Mouse (Mus musculus) ES-Bruce4 (cell line): ENCODE data around the gene Dlgap1. TPM values are rescaled to one million over a fixed set of nuclear protein-coding genes. Genes with fewer than 3 reads are reported as not detected.

ENCODE experiments used
- H3K27ac ChIP-seq: 2 replicates; pipeline ENCODE4 v1.5.1; 2012; ENCODE audit warnings: low read length, inconsistent platforms; ENCODE audit not compliant: insufficient read depth
- H3K27me3 ChIP-seq: 2 replicates; pipeline ENCODE4 v1.6.1; 2012; ENCODE audit warnings: mild to moderate bottlenecking, low read length, inconsistent platforms; ENCODE audit not compliant: control insufficient read depth, poor library complexity, insufficient read depth, severe bottlenecking
- H3K36me3 ChIP-seq: 2 replicates; pipeline ENCODE4 v1.6.1; 2012; ENCODE audit warnings: inconsistent platforms, mild to moderate bottlenecking, low read length, moderate library complexity; ENCODE audit not compliant: control insufficient read depth, poor library complexity, insufficient read depth, severe bottlenecking
- H3K4me1 ChIP-seq: one replicate; pipeline ENCODE4 v1.8.1; 2011; ENCODE audit warnings: low read length; ENCODE audit not compliant: control insufficient read depth, insufficient read depth
- H3K4me3 ChIP-seq: 2 replicates; pipeline ENCODE4 v1.5.1; 2011; ENCODE audit warnings: low read depth, mild to moderate bottlenecking, low read length
- H3K9ac ChIP-seq: 2 replicates; pipeline ENCODE4 v1.6.1; 2012; ENCODE audit warnings: low read depth, mild to moderate bottlenecking, inconsistent platforms; ENCODE audit not compliant: poor library complexity, severe bottlenecking
- H3K9me3 ChIP-seq: replicated peaks from 2 replicates; pipeline ENCODE4 v1.6.1; 2012; ENCODE audit warnings: mild to moderate bottlenecking, low read length, inconsistent platforms; ENCODE audit not compliant: control insufficient read depth, poor library complexity, insufficient read depth, severe bottlenecking
- CTCF ChIP-seq: IDR thresholded peaks from one replicate; pipeline ENCODE4 v1.8.1; 2011; ENCODE audit warnings: low read depth, low read length
- EP300 ChIP-seq: IDR thresholded peaks from 2 replicates; pipeline ENCODE4 v1.6.1; 2011; ENCODE audit warnings: low read depth, low read length; ENCODE audit not compliant: insufficient read depth
- POLR2A ChIP-seq: IDR thresholded peaks from one replicate; pipeline ENCODE4 v1.8.1; 2011; ENCODE audit warnings: low read length; ENCODE audit not compliant: insufficient read depth
- polyA plus RNA-seq: library from polyadenylated mRNA; stranded (reverse); fragments of >200 nt; gene quantifications from 2 replicates; pipeline ENCODE4 v1.2.4, GENCODE M21; 2011; ENCODE audit warnings: low read depth; ENCODE audit not compliant: missing spikeins, insufficient read depth, insufficient read length

Gene Dlgap1
- polyA plus RNA-seq, 1 experiment: 1.2 TPM

GRCm38 (mm10) chr17:70802022-70802421, 833.1 kb downstream of the Dlgap1 start:
- H3K27me3 ChIP-seq: no peaks in the 10 kb centered on the region
- TF ChIP-seq POLR2A: no peak
- TF ChIP-seq EP300: no peak
- no peak for TF ChIP-seq CTCF
- H3K27ac ChIP-seq: no peak overlapping the region
- H3K9me3 ChIP-seq: no peaks in the 10 kb centered on the region
- no peaks in the 10 kb centered on the region for H3K36me3 ChIP-seq
- no peaks in the 10 kb centered on the region for H3K4me1 ChIP-seq
- no peak overlapping the region for H3K9ac ChIP-seq
- H3K4me3 ChIP-seq: no peak overlapping the region

- Histone ChIP-seq H3K27ac (peak overlapping the region; percentile 55), H3K36me3 (no peaks in the 10 kb centered on the region), H3K27me3 (no peaks in the 10 kb centered on the region), H3K9ac (no peak overlapping the region), H3K4me1 (no peaks in the 10 kb centered on the region), H3K4me3 (peak overlapping the region; percentile 39), H3K9me3 (no peaks in the 10 kb centered on the region)
- TF ChIP-seq EP300 (no peak), POLR2A (no peak), CTCF (no peak)
Measured at GRCm38 (mm10) chr17:70805866-70806265, 837.0 kb downstream of the Dlgap1 start.

GRCm38 (mm10) chr17:70806600-70806999, 837.7 kb downstream of the Dlgap1 start:
- no peaks in the 10 kb centered on the region for H3K4me1 ChIP-seq
- peak overlapping the region; percentile 55 for H3K27ac ChIP-seq
- no peaks in the 10 kb centered on the region for H3K9me3 ChIP-seq
- TF ChIP-seq EP300: peak; percentile 62; the same call in 1 of the 2 replicates
- TF ChIP-seq CTCF: no peak
- no peak for TF ChIP-seq POLR2A
- H3K9ac ChIP-seq: no peak overlapping the region
- H3K4me3 ChIP-seq: no peak overlapping the region
- H3K36me3 ChIP-seq: no peaks in the 10 kb centered on the region
- no peaks in the 10 kb centered on the region for H3K27me3 ChIP-seq

GRCm38 (mm10) chr17:70807885-70808284, 839.0 kb downstream of the Dlgap1 start:
- Histone ChIP-seq H3K36me3 (no peaks in the 10 kb centered on the region), H3K9me3 (no peaks in the 10 kb centered on the region), H3K9ac (0 out of 2 replicates have a peak overlapping the region, but pooled peaks have one; percentile 3), H3K27me3 (no peaks in the 10 kb centered on the region), H3K27ac (peak overlapping the region; percentile 20; the same call in 1 of the 2 replicates), H3K4me1 (no peaks in the 10 kb centered on the region), H3K4me3 (no peak overlapping the region)
- no peak for TF ChIP-seq CTCF
- no peak for TF ChIP-seq EP300
- no peak for TF ChIP-seq POLR2A

- Histone ChIP-seq H3K27ac (peak overlapping the region; percentile 4; the same call in 1 of the 2 replicates), H3K9me3 (no peaks in the 10 kb centered on the region), H3K4me3 (peak overlapping the region; percentile 6; the same call in 1 of the 2 replicates), H3K36me3 (no peaks in the 10 kb centered on the region), H3K27me3 (no peaks in the 10 kb centered on the region), H3K9ac (peak overlapping the region; percentile 3; the same call in 1 of the 2 replicates), H3K4me1 (no peaks in the 10 kb centered on the region)
- no peak for TF ChIP-seq CTCF
- TF ChIP-seq POLR2A: no peak
- no peak for TF ChIP-seq EP300
Measured at GRCm38 (mm10) chr17:70808837-70809236, 840.0 kb downstream of the Dlgap1 start.

GRCm38 (mm10) chr17:70809776-70810175, 840.9 kb downstream of the Dlgap1 start:
- no peak overlapping the region for H3K9ac ChIP-seq
- H3K27me3 ChIP-seq: no peaks in the 10 kb centered on the region
- H3K27ac ChIP-seq: 0 out of 2 replicates have a peak overlapping the region, but pooled peaks have one; percentile 17
- H3K36me3 ChIP-seq: no peaks in the 10 kb centered on the region
- H3K9me3 ChIP-seq: no peaks in the 10 kb centered on the region
- H3K4me3 ChIP-seq: no peak overlapping the region
- TF ChIP-seq EP300 (no peak), POLR2A (no peak), CTCF (no peak)
- no peaks in the 10 kb centered on the region for H3K4me1 ChIP-seq
